Mouse (Mus musculus) lung, adult 2 months (tissue): ENCODE results near the gene Slit3.

Experiments used
- CTCF ChIP-seq: fragments of 200-500 bp; IDR thresholded peaks from 2 replicates; pipeline ENCODE4 v1.5.1; 2011; ENCODE audit warnings: mild to moderate bottlenecking, low read length, control low read depth; ENCODE audit not compliant: insufficient read depth
- POLR2A ChIP-seq: fragments of 200-500 bp; IDR thresholded peaks from 2 replicates; pipeline ENCODE4 v1.6.1; 2011; ENCODE audit warnings: low read depth, mild to moderate bottlenecking, control low read depth, low read length, borderline replicate concordance; ENCODE audit errors: extremely low read depth

DNA sequence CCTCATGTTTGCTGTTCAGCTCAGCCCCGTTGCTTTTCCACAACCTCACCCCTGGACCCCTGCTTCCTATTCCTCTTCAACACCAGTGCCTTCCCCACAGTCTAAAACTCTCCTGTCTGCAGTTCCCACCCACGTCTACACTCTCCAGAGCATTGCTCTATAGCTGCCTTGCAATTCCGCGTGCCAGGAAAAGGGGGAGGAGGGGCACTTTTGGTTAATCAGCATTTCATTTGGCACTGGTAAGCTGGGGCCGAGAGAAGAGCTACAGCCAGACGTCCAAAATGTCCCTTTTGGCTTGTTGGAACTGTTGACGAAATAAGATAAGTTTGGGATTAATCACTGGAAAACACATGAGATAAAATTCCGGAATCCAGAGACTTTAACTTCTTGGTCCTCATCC lies 274.4 kb downstream of the Slit3 start:
- no peak for TF ChIP-seq CTCF
- TF ChIP-seq POLR2A: no peak
